Mouse (Mus musculus): ENCODE measurements around the gene Gm27027.

Gene Gm27027

GRCm38 (mm10) chr2:93996254-93996653 is at the start of gene Gm27027:
TSS of gene Gm27027 (minus strand) at chr2:93996354.
- DNase-seq, result no peak

GRCm38 (mm10) chr2:94045411-94046090 is 49.4 kb upstream of the Gm27027 start:
- no peak for DNase-seq

DNA sequence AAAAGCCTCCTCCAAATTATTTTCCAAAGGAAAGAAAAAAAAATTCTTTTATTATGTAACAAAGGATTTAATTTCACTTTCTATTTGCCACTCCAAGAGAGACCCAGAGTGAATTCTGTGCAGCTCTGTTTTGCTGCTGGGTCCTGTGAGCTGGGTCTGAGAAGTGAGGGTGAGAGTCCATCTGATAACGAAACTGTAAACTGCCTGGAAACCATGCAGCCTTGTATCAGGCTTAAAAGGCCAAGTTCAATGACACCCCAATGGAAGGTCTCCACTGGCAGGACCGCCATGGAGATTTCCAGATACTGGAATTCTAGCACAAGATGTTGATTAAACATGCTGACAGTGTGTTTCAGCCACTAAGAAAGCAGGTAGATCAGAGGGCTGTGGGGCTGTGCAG is 48.0 kb upstream of the Gm27027 start:
- no peak for DNase-seq

DNA sequence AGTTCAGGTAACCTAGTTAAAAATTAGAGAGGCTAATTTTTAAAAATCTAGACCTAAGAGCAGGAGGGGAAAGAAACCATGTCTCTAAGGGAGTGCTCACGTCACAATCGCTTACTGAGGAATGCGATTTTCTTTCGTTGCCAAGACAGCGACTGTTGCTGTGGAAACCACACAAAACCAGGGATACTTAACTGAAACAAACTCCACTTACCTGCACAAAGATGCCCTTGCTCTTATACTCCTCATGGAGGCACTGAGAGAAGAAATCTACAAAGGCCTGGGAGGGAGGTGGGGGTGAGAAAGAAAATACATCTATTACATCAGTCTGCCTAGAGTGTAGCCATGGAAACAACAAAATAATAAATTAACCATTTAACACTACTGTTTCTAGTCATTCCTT is 47.5 kb upstream of the Gm27027 start:
- no peak for DNase-seq

- no peak for DNase-seq
These were observed 46.3 kb upstream of the Gm27027 start for GRCm38 (mm10) chr2:94042461-94042860.

- no peak for DNase-seq
These were observed 44.4 kb upstream of the Gm27027 start for GRCm38 (mm10) chr2:94040391-94041125.

- peak; percentile 10 to 52 for DNase-seq
These were observed 39.5 kb upstream of the Gm27027 start for GRCm38 (mm10) chr2:94035428-94036331.

DNA sequence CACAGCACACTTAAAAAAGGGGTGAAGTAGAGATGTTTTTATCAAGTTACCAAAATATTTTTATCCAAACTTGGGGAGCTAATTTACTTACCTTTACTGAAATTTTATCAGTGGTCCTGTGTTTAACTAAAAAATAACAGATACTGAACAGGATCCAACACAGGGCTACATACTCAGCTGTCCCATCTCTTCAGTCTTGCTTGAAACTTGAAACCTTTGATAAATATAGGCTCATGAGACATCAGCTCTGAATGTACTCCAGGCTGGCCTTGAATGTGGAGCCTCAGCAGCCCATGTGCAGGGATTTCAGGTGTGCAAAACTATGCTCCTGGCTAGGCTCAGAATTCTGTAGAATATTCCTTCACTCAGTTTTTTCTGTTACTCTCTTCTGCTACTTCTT is 34.4 kb upstream of the Gm27027 start:
- DNase-seq, result no peak

GRCm38 (mm10) chr2:94024637-94025036 is 28.5 kb upstream of the Gm27027 start:
- DNase-seq, result no peak

- DNase-seq, result peak; percentile 74 to 88
These were observed 14.5 kb upstream of the Gm27027 start, which contains the start of gene Alkbh3 for GRCm38 (mm10) chr2:94010335-94011291. TSS of gene Alkbh3 (minus strand) at chr2:94010807.

DNA sequence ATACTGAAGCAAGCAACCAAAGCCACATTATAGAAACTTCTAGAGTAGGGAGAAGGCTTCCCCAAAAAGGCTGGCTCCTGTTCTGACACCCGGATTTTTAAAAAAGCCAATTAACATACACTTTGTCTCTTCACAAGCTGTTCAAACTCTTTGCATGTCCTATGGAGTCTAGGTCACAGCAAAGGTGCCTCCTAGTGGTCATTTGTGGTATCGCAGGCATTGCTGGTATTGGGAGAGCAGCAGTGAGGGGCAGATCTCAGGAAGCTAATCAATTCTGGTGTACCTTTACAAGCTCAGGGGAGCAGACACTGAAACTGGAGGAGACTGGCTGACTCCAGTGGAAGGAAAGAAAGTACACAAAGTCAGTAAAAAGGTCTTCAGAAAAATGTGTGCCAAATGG is 6.2 kb upstream of the Gm27027 start:
- DNase-seq, result peak; percentile 44 to 82

DNA sequence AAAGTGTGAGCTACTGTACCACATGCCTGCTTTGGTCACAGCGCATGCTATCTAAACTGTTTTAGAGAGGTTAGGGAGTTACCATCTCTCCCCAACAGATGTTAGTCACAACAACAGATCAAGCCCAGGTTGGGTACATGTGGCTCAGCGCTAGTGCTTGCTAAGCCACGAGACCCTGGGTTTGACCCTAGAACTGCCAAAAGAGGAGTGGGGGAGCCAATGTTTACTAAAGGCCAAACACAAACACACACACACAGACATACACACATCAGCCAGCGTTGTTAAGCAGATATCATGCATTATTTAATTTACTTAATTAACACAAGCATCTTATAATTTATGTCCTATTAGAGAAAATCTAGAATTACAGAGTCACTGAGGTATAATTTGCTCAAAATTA is 5.8 kb upstream of the Gm27027 start:
- no peak for DNase-seq

DNA sequence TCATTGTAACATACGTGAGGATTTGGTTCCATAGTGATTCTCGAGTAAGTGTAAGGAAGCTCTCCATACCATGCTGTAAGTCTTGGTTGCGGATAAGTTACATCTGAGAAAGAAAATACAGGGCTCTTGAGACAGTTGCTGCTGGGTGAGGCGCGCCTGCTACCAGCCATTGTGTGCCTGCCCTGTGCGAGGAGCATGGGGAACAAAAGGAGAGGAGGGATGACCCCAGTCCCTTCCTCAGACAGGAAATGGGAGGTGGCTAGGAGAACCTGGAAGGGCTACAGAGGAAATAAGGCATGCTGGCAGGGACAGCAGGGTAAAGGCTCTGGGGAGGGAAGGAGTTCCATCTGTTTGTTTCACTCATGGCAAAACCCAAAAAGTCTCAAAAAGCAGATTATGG is 5.3 kb upstream of the Gm27027 start:
- DNase-seq, result no peak

DNA sequence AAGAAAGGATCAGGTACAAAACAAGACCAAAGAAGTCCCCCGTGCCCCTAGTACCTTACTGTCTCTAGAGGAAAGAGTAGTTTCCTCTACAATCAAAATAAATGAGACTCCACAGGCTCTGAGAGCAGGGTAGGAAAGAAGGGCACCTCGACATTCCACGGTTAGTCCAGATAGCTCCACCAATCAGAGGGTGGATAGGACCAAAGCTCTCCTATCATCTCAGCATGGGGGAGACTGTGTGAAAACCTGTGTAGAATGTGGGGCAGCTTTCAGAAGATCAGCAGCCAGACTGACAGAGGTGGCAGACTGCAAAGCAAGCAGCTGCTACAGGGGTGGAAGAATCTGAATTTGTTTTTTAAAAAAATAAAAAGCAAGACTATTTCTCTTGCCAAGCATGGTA is 3.3 kb downstream of the Gm27027 start:
- DNase-seq, result no peak

GRCm38 (mm10) chr2:93992259-93992658 is 3.9 kb downstream of the Gm27027 start:
- no peak for DNase-seq

DNA sequence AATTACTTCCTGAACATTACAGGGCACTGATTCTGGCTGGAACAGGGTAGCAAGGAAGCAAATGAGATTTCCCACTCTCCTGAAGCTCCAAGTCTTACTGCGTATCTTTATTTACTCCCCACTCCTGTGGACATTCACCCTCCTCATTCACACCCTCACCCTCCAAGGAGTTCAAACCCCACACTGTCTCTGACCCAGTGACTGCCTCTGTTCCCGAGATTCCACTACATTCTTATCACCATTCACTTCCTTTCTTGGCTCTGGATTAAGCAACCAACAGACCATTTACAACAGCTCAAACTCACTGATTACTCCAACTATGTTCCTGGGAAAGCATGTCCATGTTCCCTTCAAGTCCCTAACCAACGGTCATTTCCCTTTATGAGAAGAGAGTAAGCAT is 4.8 kb downstream of the Gm27027 start:
- no peak for DNase-seq

- DNase-seq, result no peak
These were observed 7.7 kb downstream of the Gm27027 start for GRCm38 (mm10) chr2:93988440-93988839.

GRCm38 (mm10) chr2:93982457-93983235 is 13.5 kb downstream of the Gm27027 start:
- DNase-seq, result no peak

- no peak for DNase-seq
These were observed 16.7 kb downstream of the Gm27027 start for GRCm38 (mm10) chr2:93979249-93980120.

Data from spleen, adult 18-20 months (tissue).